ENCODE assay signal across 9 mouse cellular contexts in genomic region chr10:93471415-93471814, GRCm38 (mm10). TPM values are rescaled to one million over a fixed set of nuclear protein-coding genes. Genes with fewer than 3 reads are reported as not detected.
DNase-seq lines count a peak whose midpoint lies in the region; ATAC-seq and TF ChIP-seq lines count a peak whose summit lies in the region.
"Had no signal": no experiment of that assay in that cellular context is flagged by ENCODE, and none has a peak within 500 bp of the region (broad histone marks: within the 10 kb centered on the region; RNA-seq: fewer than 3 reads in every experiment).

No protein-coding gene starts in this region.

- H3K36me3 ChIP-seq in kidney, embryonic 15.5 days = peaks cover 87% of the 10 kb centered on the region
- H3K36me3 ChIP-seq in liver, embryonic 11.5 days (ENCODE audit: control insufficient read depth, insufficient read depth, low read length) = peaks cover 36% of the 10 kb centered on the region
- peaks cover 5% of the 10 kb centered on the region for H3K36me3 ChIP-seq in neural tube, embryonic 11.5 days (ENCODE audit: control insufficient read depth, insufficient read depth, low read length)
- peaks cover 31% of the 10 kb centered on the region for H3K36me3 ChIP-seq in stomach, postnatal 0 days (ENCODE audit: control insufficient read depth, insufficient read depth, low read length)

- H3K4me1 ChIP-seq in kidney, embryonic 15.5 days = no peaks in the 10 kb centered on the region
- H3K4me1 ChIP-seq in liver, embryonic 11.5 days (replicated peaks; ENCODE audit: control insufficient read depth, insufficient read depth, low read length) = peaks cover 7% of the 10 kb centered on the region; the same call in 1 of the 2 replicates
- H3K4me1 ChIP-seq in neural tube, embryonic 11.5 days (ENCODE audit: control insufficient read depth, insufficient read depth, low read length) = no peaks in the 10 kb centered on the region
- H3K4me1 ChIP-seq in stomach, postnatal 0 days (replicated peaks; ENCODE audit: control insufficient read depth, insufficient read depth) = no peaks in the 10 kb centered on the region
- H3K4me1 ChIP-seq: embryonic facial prominence, embryonic 13.5 days had no signal

- no peaks in the 10 kb centered on the region for H3K9me3 ChIP-seq in kidney, embryonic 15.5 days (replicated peaks)
- no peaks in the 10 kb centered on the region for H3K9me3 ChIP-seq in liver, embryonic 11.5 days (ENCODE audit: control insufficient read depth, low read length)
- H3K9me3 ChIP-seq in neural tube, embryonic 11.5 days (ENCODE audit: control insufficient read depth, low read length) = no peaks in the 10 kb centered on the region
- no peaks in the 10 kb centered on the region for H3K9me3 ChIP-seq in stomach, postnatal 0 days (ENCODE audit: control insufficient read depth, low read length)
- H3K9me3 ChIP-seq: embryonic facial prominence, embryonic 13.5 days had no signal

- DNase-seq in 3T3-L1 (ENCODE audit: low read depth, low spot score) = peak; percentile 88
- DNase-seq in adrenal gland, adult 18-20 months (ENCODE audit: low spot score in 2 of 2) = peak; percentile 84 to 87
- peak; percentile 90 for DNase-seq in embryo, embryonic 10.5 days (ENCODE audit: low spot score)
- peak; percentile 73 to 87 for DNase-seq in gastrocnemius, postnatal 4 days (ENCODE audit: low spot score in 2 of 2)
- peak; percentile 74 for DNase-seq in liver, embryonic 11.5 days (ENCODE audit: low spot score)
- DNase-seq in neural tube, embryonic 11.5 days (ENCODE audit: low spot score) = peak; percentile 79
- peak; percentile 88 for DNase-seq in stomach, postnatal 0 days (ENCODE audit: low spot score)

- no peaks in the 10 kb centered on the region for H3K27me3 ChIP-seq in kidney, embryonic 15.5 days
- no peaks in the 10 kb centered on the region for H3K27me3 ChIP-seq in liver, embryonic 11.5 days (replicated peaks; ENCODE audit: control insufficient read depth, insufficient read depth, low read length)
- H3K27me3 ChIP-seq in neural tube, embryonic 11.5 days (ENCODE audit: control insufficient read depth, insufficient read depth, low read length) = no peaks in the 10 kb centered on the region
- H3K27me3 ChIP-seq in stomach, postnatal 0 days (ENCODE audit: control insufficient read depth, insufficient read depth, low read length) = no peaks in the 10 kb centered on the region
- H3K27me3 ChIP-seq: embryonic facial prominence, embryonic 13.5 days had no signal

- no peak overlapping the region for H3K27ac ChIP-seq in kidney, embryonic 15.5 days
- no peak overlapping the region for H3K27ac ChIP-seq in liver, embryonic 11.5 days (ENCODE audit: low read depth, low read length)
- no peak overlapping the region for H3K27ac ChIP-seq in neural tube, embryonic 11.5 days (ENCODE audit: low read depth, low read length)
- H3K27ac ChIP-seq in stomach, postnatal 0 days (replicated peaks) = no peak overlapping the region
- H3K27ac ChIP-seq: embryonic facial prominence, embryonic 13.5 days had no signal

- no peak overlapping the region for H3K4me3 ChIP-seq in kidney, embryonic 15.5 days (replicated peaks)
- no peak overlapping the region for H3K4me3 ChIP-seq in liver, embryonic 11.5 days (ENCODE audit: low read depth, low read length)
- no peak overlapping the region for H3K4me3 ChIP-seq in neural tube, embryonic 11.5 days (ENCODE audit: low read depth, low read length)
- H3K4me3 ChIP-seq in stomach, postnatal 0 days (ENCODE audit: low read depth, low read length) = no peak overlapping the region
- H3K4me3 ChIP-seq: embryonic facial prominence, embryonic 13.5 days had no signal

- 0 out of 2 replicates have a peak, but pooled peaks have one; percentile 18 for ATAC-seq in kidney, embryonic 15.5 days (replicated peaks; ENCODE audit: low FRiP score)
- peak; percentile 49; the same call in 1 of the 2 replicates for ATAC-seq in liver, embryonic 11.5 days (replicated peaks; ENCODE audit: low FRiP score)
- no peak; the same call in 1 of the 2 replicates for ATAC-seq in neural tube, embryonic 11.5 days (ENCODE audit: insufficient read depth, low FRiP score, low TSS enrichment)
- peak; percentile 71 for ATAC-seq in stomach, postnatal 0 days (ENCODE audit: low FRiP score, low TSS enrichment)

- WGBS in kidney, embryonic 15.5 days = 46% methylated on average over 11 of the region's 11 CpGs
- WGBS in liver, embryonic 11.5 days = 61% methylated on average over 11 of the region's 11 CpGs
- WGBS in neural tube, embryonic 11.5 days = 60% methylated on average over 11 of the region's 11 CpGs
- WGBS in stomach, postnatal 0 days = 50% methylated on average over 11 of the region's 11 CpGs

- no peak overlapping the region for H3K9ac ChIP-seq in kidney, embryonic 15.5 days
- no peak overlapping the region for H3K9ac ChIP-seq in liver, embryonic 11.5 days (ENCODE audit: low read depth, low read length)
- no peak overlapping the region for H3K9ac ChIP-seq in neural tube, embryonic 11.5 days (ENCODE audit: low read length)
- H3K9ac ChIP-seq in stomach, postnatal 0 days (ENCODE audit: low read length) = no peak overlapping the region
- H3K9ac ChIP-seq: embryonic facial prominence, embryonic 13.5 days had no signal

- peak; percentile 96 for TF ChIP-seq CTCF in stomach, postnatal 0 days (IDR thresholded peaks at IDR 0.05; ENCODE audit: low read depth)

- no peak overlapping the region for H3K4me2 ChIP-seq in kidney, embryonic 15.5 days
- no peak overlapping the region for H3K4me2 ChIP-seq in liver, embryonic 11.5 days
- no peak overlapping the region for H3K4me2 ChIP-seq in neural tube, embryonic 11.5 days (ENCODE audit: low read depth)
- H3K4me2 ChIP-seq in stomach, postnatal 0 days (replicated peaks; ENCODE audit: low read depth) = no peak overlapping the region
- H3K4me2 ChIP-seq: embryonic facial prominence, embryonic 13.5 days had no signal

- TF ChIP-seq EP300 in stomach, postnatal 0 days (optimal IDR thresholded peaks at IDR 0.05) = no peak

RNA-seq across cellular contexts. Expression of gene Hal, which starts 17.2 kb away (rescaled TPM):
- total RNA-seq in adrenal gland, adult 18-20 months (2021) = under 1 TPM; 0.26 to 0.56 TPM
- total RNA-seq in gastrocnemius, postnatal 4 days (2021) = under 1 TPM; 0.12 to 0.16 TPM
- 0.14 and 0.21 TPM in 2 replicates for polyA plus RNA-seq in kidney, embryonic 15.5 days (2015; fragmentation: Nextera tagmentation; extraction: Ambion mirVana)
- polyA plus RNA-seq in liver, embryonic 11.5 days (2014; fragmentation: Nextera tagmentation; extraction: Ambion mirVana) = 1.1 and 1.3 TPM in 2 replicates
- polyA plus RNA-seq in neural tube, embryonic 11.5 days (2014; fragmentation: Nextera tagmentation; extraction: Ambion mirVana) = 0.12 TPM in 1 of 2 replicates, not detected in the other
- polyA plus RNA-seq in stomach, postnatal 0 days (2015; fragmentation: Nextera tagmentation; extraction: Ambion mirVana) = 0.47 and 0.81 TPM in 2 replicates

RNA-seq across cellular contexts. Expression of gene Lta4h, which starts 18.2 kb away (rescaled TPM):
- 10 to 100 TPM; 53.0 to 55.9 TPM for total RNA-seq in adrenal gland, adult 18-20 months (2021)
- 10 to 100 TPM; 65.4 to 71.1 TPM for total RNA-seq in gastrocnemius, postnatal 4 days (2021)
- 170 and 174 TPM in 2 replicates for polyA plus RNA-seq in kidney, embryonic 15.5 days (2015; fragmentation: Nextera tagmentation; extraction: Ambion mirVana)
- polyA plus RNA-seq in liver, embryonic 11.5 days (2014; fragmentation: Nextera tagmentation; extraction: Ambion mirVana) = 163 and 185 TPM in 2 replicates
- polyA plus RNA-seq in neural tube, embryonic 11.5 days (2014; fragmentation: Nextera tagmentation; extraction: Ambion mirVana) = 167 and 168 TPM in 2 replicates
- 100 and 103 TPM in 2 replicates for polyA plus RNA-seq in stomach, postnatal 0 days (2015; fragmentation: Nextera tagmentation; extraction: Ambion mirVana)
